Mouse (Mus musculus) kidney, postnatal 0 days (tissue): ENCODE data around the gene Skp1a. TPM values are rescaled to one million over a fixed set of nuclear protein-coding genes. Genes with fewer than 3 reads are reported as not detected.

ENCODE experiments used
- ATAC-seq: fragments of 200-750 bp; cut with Nextera tagmentation; replicated peaks from 2 replicates; pipeline ENCODE4 v1.8.0; 2017; ENCODE audit warnings: low read depth, moderate number of reproducible peaks, moderate TSS enrichment, moderate library complexity; ENCODE audit not compliant: low FRiP score
- DNase-seq: peaks from one replicate; pipeline ENCODE4 v3.0.0-alpha.2; 2016; ENCODE audit warnings: low spot score
- H3K27ac ChIP-seq: fragments of 300-500 bp; sonication (generic); 2 replicates; pipeline ENCODE4 v1.5.1; 2014; ENCODE audit warnings: mild to moderate bottlenecking
- H3K27me3 ChIP-seq: fragments of 300-500 bp; sonication (generic); 2 replicates; pipeline ENCODE4 v1.6.1; 2014; ENCODE audit warnings: low read length, mixed read lengths; ENCODE audit not compliant: insufficient read depth
- H3K36me3 ChIP-seq: fragments of 300-500 bp; sonication (generic); 2 replicates; pipeline ENCODE4 v1.6.1; 2014; ENCODE audit warnings: low read length, mixed read lengths; ENCODE audit not compliant: insufficient read depth
- H3K4me1 ChIP-seq: fragments of 300-500 bp; sonication (generic); replicated peaks from 2 replicates; pipeline ENCODE4 v1.6.1; 2014; ENCODE audit warnings: antibody characterized with exemption, low read length, mixed read lengths; ENCODE audit not compliant: insufficient read depth
- H3K4me2 ChIP-seq: fragments of 300-500 bp; sonication (generic); 2 replicates; pipeline ENCODE4 v1.6.1; 2014; ENCODE audit warnings: mild to moderate bottlenecking, low read length, moderate library complexity, mixed read lengths
- H3K4me3 ChIP-seq: fragments of 300-500 bp; sonication (generic); replicated peaks from 2 replicates; pipeline ENCODE4 v1.5.1; 2014; ENCODE audit warnings: low read depth, low read length
- H3K9ac ChIP-seq: fragments of 300-500 bp; sonication (generic); 2 replicates; pipeline ENCODE4 v1.6.1; 2014; ENCODE audit warnings: low read depth, low read length
- H3K9me3 ChIP-seq: fragments of 300-500 bp; sonication (generic); replicated peaks from 2 replicates; pipeline ENCODE4 v1.6.1; 2016; ENCODE audit warnings: low read length, inconsistent platforms, mixed read lengths
- CTCF ChIP-seq: IDR thresholded peaks from 2 replicates; pipeline ENCODE4 v1.5.1; 2016; ENCODE audit warnings: antibody characterized with exemption, low read depth, mild to moderate bottlenecking, moderate library complexity
- WGBS: fragments of 180-500 bp; shearing (Covaris S2); extraction: QIAGEN DNeasy Blood & Tissue Kit; methylation state at CpG from one replicate; pipeline ENCODE4 v1.1.7; 2014; 5-methylcytosine and 5-hydroxymethylcytosine counted together
- polyA plus RNA-seq: library from polyadenylated mRNA; unstranded; fragments of >200 nt; fragmentation: Nextera tagmentation; extraction: Ambion mirVana; gene quantifications from 2 replicates; pipeline ENCODE4 v1.2.1, GENCODE M21; 2015

Gene Skp1a
- polyA plus RNA-seq, 1 experiment from 2014 or later: 917 TPM

DNA sequence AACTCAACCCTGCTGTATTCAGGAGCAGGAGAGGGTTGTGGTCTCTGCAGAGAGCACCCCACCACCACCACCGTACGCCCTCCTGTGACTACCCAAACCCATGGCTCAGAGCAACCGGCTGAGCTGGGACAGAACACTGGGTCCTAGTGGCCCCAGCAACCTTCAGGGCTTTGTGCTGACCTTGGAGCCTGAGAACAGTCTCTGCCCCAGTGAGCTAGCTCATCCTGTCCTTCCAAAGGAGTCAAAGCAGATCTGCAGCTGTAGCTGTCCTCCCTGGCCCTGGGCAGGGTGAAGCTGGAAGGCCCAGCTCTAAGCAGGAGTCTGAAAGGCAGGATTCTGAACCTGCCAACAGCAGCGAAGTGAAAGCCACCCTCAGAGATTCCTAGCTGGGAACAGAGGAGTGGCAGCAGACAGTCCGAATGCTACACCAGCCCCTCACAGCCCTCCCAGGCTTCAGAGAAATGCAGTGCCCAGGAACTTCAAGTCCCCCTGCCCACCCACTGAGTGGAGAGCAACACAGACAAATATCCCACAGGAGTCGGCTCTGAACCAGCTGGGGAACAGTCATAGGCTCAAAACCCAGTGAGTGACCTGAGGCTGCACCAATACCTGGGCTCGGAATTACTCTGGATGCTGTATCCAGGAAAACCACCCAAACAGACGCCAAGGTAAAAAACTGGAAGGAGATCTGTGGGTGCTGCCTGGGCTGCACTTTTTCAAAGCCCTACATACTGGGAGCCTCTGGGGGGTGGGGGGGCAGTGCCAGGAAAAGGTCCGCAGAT, 44.2 kb downstream of the Skp1a start:
- ATAC-seq (no peak), DNase-seq (no peak)
- H3K4me3 ChIP-seq: no peak overlapping the region
- H3K9me3 ChIP-seq: no peaks in the 10 kb centered on the region
- H3K27ac ChIP-seq: no peak overlapping the region
- no peak overlapping the region for H3K9ac ChIP-seq
- no peak overlapping the region for H3K4me2 ChIP-seq
- no peak for TF ChIP-seq CTCF
- H3K36me3 ChIP-seq: no peaks in the 10 kb centered on the region
- H3K27me3 ChIP-seq: no peaks in the 10 kb centered on the region
- peaks cover 8% of the 10 kb centered on the region; the same call in 1 of the 2 replicates for H3K4me1 ChIP-seq
- 86% methylated on average over 9 of the region's 9 CpGs for WGBS

DNA sequence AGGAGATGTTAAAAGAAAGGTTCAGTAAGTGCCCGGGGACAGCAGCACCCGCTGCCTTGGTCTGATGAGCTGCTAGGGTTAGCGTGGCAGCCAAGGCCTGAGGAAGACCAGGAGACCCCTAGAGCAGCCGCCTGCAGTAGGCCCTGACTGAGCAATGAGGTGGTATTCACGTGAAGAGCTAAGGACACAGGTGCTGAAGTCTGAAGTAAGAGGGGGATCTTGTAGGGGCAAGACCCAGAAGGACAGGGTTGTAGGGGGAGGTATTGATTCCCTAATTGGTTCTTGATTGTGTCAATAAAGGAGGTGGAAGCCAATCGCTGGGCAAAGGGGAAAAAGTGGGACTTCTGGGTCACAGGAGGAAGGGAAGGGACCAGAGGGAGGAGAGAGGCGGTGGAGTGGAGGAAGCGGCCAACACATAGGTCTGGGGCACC, 45.2 kb downstream of the Skp1a start:
- no peak for DNase-seq
- 92% methylated on average over 8 of the region's 8 CpGs for WGBS
- no peak for TF ChIP-seq CTCF
- Histone ChIP-seq H3K9ac (no peak overlapping the region), H3K4me1 (peaks cover 8% of the 10 kb centered on the region; the same call in 1 of the 2 replicates), H3K27me3 (no peaks in the 10 kb centered on the region), H3K9me3 (no peaks in the 10 kb centered on the region), H3K4me2 (no peak overlapping the region), H3K4me3 (no peak overlapping the region), H3K27ac (no peak overlapping the region), H3K36me3 (no peaks in the 10 kb centered on the region)
- ATAC-seq: no peak

DNA sequence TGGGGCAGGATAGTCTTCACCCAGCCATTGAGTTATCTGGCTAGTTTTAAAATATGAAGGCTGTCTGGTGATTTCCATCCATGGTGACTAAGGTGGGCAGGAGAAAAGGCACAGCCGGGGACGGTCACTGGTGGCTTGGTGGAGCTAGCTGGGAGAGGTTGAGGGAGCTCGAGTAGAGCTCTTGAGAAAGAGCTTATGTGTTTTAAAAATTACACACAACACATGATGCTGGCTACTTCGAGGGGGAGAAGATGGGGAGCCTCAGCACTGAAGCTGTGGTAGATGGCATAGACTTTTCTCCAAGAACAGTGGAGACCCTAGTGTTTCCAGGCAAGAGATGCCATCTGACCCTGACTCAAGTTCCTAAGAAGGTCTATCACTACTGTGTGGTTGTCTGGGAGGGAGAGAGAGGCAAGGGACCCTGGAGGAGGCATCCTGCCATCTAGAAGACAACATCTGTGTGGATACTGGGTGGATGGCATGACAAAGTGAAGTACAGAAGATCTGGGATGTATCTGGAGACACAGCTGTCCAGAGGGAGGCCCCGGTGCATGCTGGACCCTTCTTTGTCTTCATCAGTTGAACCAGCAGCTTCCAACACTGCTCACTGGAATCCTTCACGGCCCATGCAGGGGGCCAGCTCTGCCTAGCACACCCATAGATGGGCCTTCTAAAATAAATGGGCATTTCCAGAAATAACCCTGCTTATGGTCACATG, 45.8 kb downstream of the Skp1a start:
- 93% methylated on average over 6 of the region's 6 CpGs for WGBS
- no peak for DNase-seq
- Histone ChIP-seq H3K4me3 (no peak overlapping the region), H3K27me3 (no peaks in the 10 kb centered on the region), H3K4me2 (no peak overlapping the region), H3K4me1 (peaks cover 7% of the 10 kb centered on the region; the same call in 1 of the 2 replicates), H3K36me3 (no peaks in the 10 kb centered on the region), H3K9ac (no peak overlapping the region), H3K27ac (no peak overlapping the region), H3K9me3 (no peaks in the 10 kb centered on the region)
- ATAC-seq: no peak
- no peak for TF ChIP-seq CTCF

DNA sequence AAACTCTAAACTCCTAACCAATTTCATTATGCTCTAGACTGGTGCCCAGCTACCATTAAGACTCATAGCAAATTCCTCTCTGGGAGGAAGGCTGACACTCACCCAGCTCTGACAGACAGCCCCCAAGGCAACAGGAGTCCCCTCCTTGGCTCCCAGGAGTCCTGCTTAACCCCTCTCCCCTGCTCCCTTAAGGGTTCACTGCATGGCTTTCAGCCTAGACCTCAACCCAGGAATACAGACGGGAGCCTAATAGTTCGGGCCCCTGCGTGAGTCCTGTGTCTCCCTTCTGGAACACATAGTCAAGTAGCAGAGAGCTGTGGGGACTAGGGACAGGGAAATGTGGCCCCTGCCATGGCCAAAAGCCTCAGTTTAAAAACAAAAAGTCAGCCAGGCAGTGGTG, 46.4 kb downstream of the Skp1a start:
- Histone ChIP-seq H3K9me3 (no peaks in the 10 kb centered on the region), H3K27ac (no peak overlapping the region), H3K4me2 (no peak overlapping the region), H3K36me3 (no peaks in the 10 kb centered on the region), H3K27me3 (no peaks in the 10 kb centered on the region), H3K9ac (no peak overlapping the region), H3K4me3 (no peak overlapping the region), H3K4me1 (0 out of 2 replicates have a peak, but pooled peaks cover 1% of the 10 kb centered on the region)
- DNase-seq (no peak), ATAC-seq (no peak)
- TF ChIP-seq CTCF: no peak
- 91% methylated on average over 3 of the region's 3 CpGs for WGBS

DNA sequence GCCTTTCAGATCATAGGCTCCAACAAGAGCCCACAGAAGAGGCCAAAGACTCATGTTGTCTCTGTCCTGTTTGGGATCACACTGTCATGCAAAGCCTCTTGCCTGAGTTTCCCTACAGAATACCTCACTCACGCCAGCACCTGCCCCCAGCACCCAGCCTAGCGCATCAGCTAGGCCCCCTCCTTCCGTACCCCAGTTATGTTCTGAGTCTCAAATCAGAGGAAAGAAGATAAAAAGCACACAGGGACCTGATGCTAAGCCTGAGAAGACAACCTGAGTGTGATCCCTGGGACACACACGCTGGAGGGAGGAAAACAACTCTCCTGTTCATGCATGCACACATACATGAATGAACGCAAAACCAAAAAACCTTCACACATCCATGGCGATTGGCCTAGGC, 47.2 kb downstream of the Skp1a start:
- Histone ChIP-seq H3K36me3 (no peaks in the 10 kb centered on the region), H3K4me2 (no peak overlapping the region), H3K27ac (no peak overlapping the region), H3K9ac (no peak overlapping the region), H3K4me3 (no peak overlapping the region), H3K4me1 (peaks cover 7% of the 10 kb centered on the region), H3K9me3 (no peaks in the 10 kb centered on the region), H3K27me3 (no peaks in the 10 kb centered on the region)
- no peak for ATAC-seq
- TF ChIP-seq CTCF: no peak
- 92% methylated on average over 6 of the region's 6 CpGs for WGBS
- no peak for DNase-seq

DNA sequence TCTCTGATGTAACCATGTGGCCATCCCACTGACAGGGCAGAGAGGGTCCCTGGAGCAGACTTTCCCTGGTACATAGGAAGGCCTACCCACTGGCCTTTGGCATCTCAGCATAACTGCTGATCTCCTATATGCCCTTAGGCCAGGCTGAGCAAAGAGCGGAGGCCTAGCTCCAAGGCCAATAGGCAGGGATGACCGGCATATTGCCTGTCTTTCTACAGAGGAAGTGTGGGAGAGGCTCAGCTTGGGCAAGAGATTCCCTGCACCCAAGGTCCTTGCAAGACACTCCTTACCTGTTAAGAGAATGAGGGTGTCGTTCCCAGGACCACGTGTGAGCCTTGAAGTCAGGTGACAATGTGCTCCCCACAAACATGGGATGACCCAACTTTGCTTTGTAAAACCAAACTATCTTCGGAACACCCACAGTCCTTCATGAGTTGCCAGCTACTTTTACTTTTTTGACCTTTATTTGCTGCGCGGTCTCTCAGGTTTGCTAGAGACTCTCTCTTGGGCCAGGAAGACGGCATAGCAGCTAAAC, 47.9 kb downstream of the Skp1a start:
- Histone ChIP-seq H3K4me2 (no peak overlapping the region), H3K36me3 (no peaks in the 10 kb centered on the region), H3K9ac (no peak overlapping the region), H3K4me1 (peaks cover 13% of the 10 kb centered on the region), H3K27ac (no peak overlapping the region), H3K27me3 (no peaks in the 10 kb centered on the region), H3K4me3 (no peak overlapping the region), H3K9me3 (no peaks in the 10 kb centered on the region)
- ATAC-seq (no peak), DNase-seq (no peak)
- 95% methylated on average over 8 of the region's 8 CpGs for WGBS
- no peak for TF ChIP-seq CTCF
